Mouse (Mus musculus) kidney, adult 8-10 months (tissue): ENCODE measurements around the gene C730034F03Rik.

Experiments
- DNase-seq, 2 experiments: peaks; one replicate each; pipeline ENCODE4 v3.0.0; 2022

C730034F03Rik gene

GRCm38 (mm10) chr15:89434136-89434535 lies 4.7 kb downstream of the C730034F03Rik start:
- DNase-seq: no peak

- no peak for DNase-seq
Observed at GRCm38 (mm10) chr15:89435878-89436277, 6.5 kb downstream of the C730034F03Rik start.

- no peak for DNase-seq
Observed at GRCm38 (mm10) chr15:89442486-89443070, 13.2 kb downstream of the C730034F03Rik start.

- DNase-seq: peak; percentile 29 to 68
Observed at GRCm38 (mm10) chr15:89452906-89453864, 23.8 kb downstream of the C730034F03Rik start.

- no peak for DNase-seq
Observed at GRCm38 (mm10) chr15:89453865-89454478, 24.6 kb downstream of the C730034F03Rik start, which contains the start of gene Mapk8ip2. Gene Mapk8ip2 (plus strand): TSS chr15:89453913.

GRCm38 (mm10) chr15:89454857-89455256 lies 25.5 kb downstream of the C730034F03Rik start:
- DNase-seq: no peak

GRCm38 (mm10) chr15:89455642-89456041 lies 26.3 kb downstream of the C730034F03Rik start:
- DNase-seq: no peak

GRCm38 (mm10) chr15:89458942-89459341 lies 29.6 kb downstream of the C730034F03Rik start:
- no peak for DNase-seq

GRCm38 (mm10) chr15:89459821-89460220 lies 30.4 kb downstream of the C730034F03Rik start:
- no peak for DNase-seq

- DNase-seq: no peak
Observed at GRCm38 (mm10) chr15:89460298-89460697, 30.9 kb downstream of the C730034F03Rik start.

GRCm38 (mm10) chr15:89461321-89461720 lies 31.9 kb downstream of the C730034F03Rik start:
- no peak for DNase-seq

GRCm38 (mm10) chr15:89462176-89462575 lies 32.8 kb downstream of the C730034F03Rik start:
- no peak for DNase-seq

GRCm38 (mm10) chr15:89463334-89464235 lies 34.2 kb downstream of the C730034F03Rik start:
- DNase-seq: no peak

- no peak for DNase-seq
Observed at GRCm38 (mm10) chr15:89465052-89465451, 35.7 kb downstream of the C730034F03Rik start.

- no peak for DNase-seq
Observed at GRCm38 (mm10) chr15:89468577-89468976, 39.2 kb downstream of the C730034F03Rik start.

GRCm38 (mm10) chr15:89471476-89471875 lies 42.1 kb downstream of the C730034F03Rik start:
- no peak for DNase-seq

- DNase-seq: no peak
Observed at GRCm38 (mm10) chr15:89473370-89473769, 44.0 kb downstream of the C730034F03Rik start.

GRCm38 (mm10) chr15:89473921-89474320 lies 44.5 kb downstream of the C730034F03Rik start:
- no peak for DNase-seq

- DNase-seq: no peak
Observed at GRCm38 (mm10) chr15:89474596-89475292, 45.4 kb downstream of the C730034F03Rik start.

GRCm38 (mm10) chr15:89475293-89475600 lies 45.9 kb downstream of the C730034F03Rik start:
- DNase-seq: no peak

- peak; percentile 94 for DNase-seq
Observed at GRCm38 (mm10) chr15:89475611-89476474, 46.5 kb downstream of the C730034F03Rik start.
